Mouse (Mus musculus) left cerebral cortex, adult 2 months (tissue): ENCODE results near the gene Mrps24. TPM values are rescaled to one million over a fixed set of nuclear protein-coding genes. Genes with fewer than 3 reads are reported as not detected.

Experiments used
- DNase-seq, 2 experiments: peaks; one replicate each; pipeline ENCODE4 v3.0.0; 2021 to 2022; ENCODE audit warnings: low spot score in 2 of 2, mixed read lengths in 1 of 2; ENCODE audit errors: extremely low spot score in 1 of 2
- H3K27ac ChIP-seq: fragments of 200-600 bp; 2 replicates; pipeline ENCODE4 v1.8.1; 2022
- H3K4me3 ChIP-seq: fragments of 200-600 bp; 2 replicates; pipeline ENCODE4 v1.8.1; 2022
- CTCF ChIP-seq: fragments of 200-600 bp; IDR thresholded peaks from 2 replicates; pipeline ENCODE4 v1.8.1; 2022; ENCODE audit warnings: antibody characterized with exemption, mild to moderate bottlenecking, moderate library complexity
- intact Hi-C: fragments of 180-260 bp; cut with DNase I; formaldehyde crosslinking; loops from one replicate; pipeline ENCODE4 v1.15.1; 2025
- total RNA-seq, 2 experiments: library from RNA; stranded (reverse); gene quantifications; 2 replicates each; pipeline ENCODE4 v1.2.3; 2021

Mrps24 gene
- total RNA-seq, 2 experiments from 2014 or later, result 54.9 to 67.2 TPM

DNA sequence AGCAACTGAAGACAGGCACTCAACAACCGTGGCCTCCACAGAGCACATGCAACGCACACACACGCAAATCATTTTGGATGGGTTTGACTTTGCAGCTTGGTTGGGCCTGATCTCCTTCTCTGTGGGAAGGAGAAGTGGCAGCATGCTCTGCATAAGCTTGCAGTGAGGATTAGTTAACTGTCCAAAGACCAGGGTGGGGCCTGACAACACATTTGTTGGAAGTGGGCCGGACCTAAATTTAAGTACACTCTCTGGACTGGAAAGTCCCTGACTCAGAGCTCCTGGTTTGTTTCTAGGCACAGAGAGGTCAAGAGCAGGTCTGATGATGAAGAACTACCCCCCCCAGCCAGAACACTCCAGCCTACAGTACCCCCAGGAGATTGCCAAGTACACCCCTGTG lies 18.8 kb upstream of the Mrps24 start:
- TF ChIP-seq CTCF, result no peak
- intact Hi-C loops, result no loop called here
- Histone ChIP-seq H3K27ac (no peak overlapping the region), H3K4me3 (no peak overlapping the region)
- DNase-seq, result no peak

DNA sequence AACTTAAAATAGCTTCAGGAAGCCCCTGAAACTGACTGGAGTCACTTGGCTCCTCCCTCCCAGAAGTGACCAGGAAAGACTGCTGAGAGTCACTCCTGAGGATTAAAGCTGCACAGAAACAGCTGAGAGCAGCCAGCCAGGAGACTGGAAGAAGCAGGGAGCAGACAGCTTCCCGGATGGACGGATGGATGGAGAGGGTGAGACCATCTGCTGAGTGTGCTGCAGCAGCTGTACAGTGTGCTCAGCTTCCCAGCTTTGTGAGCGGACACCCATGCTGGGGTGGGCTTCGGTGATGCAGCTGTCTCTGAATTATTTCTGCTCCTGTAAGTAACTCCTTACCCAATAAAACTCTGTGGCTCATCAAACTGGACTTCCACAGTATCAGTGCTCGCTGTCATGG lies 16.9 kb upstream of the Mrps24 start:
- H3K4me3 ChIP-seq, result no peak overlapping the region
- TF ChIP-seq CTCF, result no peak
- no peak for DNase-seq
- intact Hi-C loops, result no loop called here
- H3K27ac ChIP-seq, result no peak overlapping the region

DNA sequence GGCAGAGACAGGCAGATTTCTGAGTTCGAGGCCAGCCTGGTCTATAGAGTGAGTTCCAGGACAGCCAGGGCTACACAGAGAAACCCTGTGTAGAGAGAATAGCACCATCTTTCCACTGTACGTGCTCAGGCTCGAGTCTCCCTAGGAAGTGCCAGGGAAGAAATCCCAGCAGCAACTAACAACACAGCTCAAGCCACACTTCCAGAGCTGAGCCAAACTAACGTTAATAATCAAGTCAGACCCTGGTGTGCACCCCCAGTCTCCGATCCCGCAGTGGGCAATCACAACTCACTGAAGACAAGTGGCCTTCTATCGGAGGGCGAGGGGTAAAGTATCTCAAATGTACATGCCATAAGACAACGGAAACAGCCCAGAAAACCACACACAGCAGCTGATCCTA lies 14.1 kb upstream of the Mrps24 start:
- H3K4me3 ChIP-seq, result no peak overlapping the region
- intact Hi-C loops, result no loop called here
- no peak for DNase-seq
- H3K27ac ChIP-seq, result no peak overlapping the region; the same call in 1 of the 2 replicates
- TF ChIP-seq CTCF, result no peak

DNA sequence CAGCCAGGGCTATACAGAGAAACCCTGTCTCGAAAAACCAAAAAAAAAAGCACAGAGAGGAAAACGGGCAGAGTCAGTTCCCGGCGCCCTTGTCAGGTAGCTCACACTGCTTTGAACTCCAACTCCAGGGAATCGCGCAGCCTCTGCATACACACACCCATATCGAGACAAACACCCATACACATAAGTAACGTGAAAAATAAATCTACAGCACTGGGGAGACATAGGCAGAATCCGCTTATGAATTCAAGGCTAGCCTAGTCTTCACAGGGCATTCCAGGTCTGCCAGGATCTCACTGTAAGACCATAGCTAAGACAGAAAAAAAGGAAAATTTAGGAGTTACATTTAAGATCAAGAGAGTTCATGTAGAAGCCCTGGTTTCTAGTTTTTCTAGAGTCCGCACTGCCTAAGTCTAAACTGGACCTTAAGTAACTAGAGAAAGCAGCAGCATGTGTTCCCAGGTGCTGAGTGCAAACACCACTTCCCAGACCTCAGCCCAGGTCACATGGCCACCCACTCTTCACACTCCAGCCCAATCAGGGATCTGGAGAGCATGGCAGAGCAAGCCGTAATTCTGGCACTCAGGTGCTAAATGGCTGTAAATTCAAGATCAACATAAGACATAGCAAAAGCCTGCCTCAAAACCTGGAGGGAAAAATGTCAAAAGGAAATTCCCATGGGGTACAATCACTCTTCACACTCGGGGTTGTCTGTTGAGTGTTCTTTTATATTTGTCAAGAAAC lies 3.3 kb upstream of the Mrps24 start:
- no peak overlapping the region for H3K4me3 ChIP-seq
- no peak for TF ChIP-seq CTCF
- DNase-seq, result peak in 1 of 2 experiments; percentile 6
- intact Hi-C loops, result no loop called here
- H3K27ac ChIP-seq, result no peak overlapping the region

DNA sequence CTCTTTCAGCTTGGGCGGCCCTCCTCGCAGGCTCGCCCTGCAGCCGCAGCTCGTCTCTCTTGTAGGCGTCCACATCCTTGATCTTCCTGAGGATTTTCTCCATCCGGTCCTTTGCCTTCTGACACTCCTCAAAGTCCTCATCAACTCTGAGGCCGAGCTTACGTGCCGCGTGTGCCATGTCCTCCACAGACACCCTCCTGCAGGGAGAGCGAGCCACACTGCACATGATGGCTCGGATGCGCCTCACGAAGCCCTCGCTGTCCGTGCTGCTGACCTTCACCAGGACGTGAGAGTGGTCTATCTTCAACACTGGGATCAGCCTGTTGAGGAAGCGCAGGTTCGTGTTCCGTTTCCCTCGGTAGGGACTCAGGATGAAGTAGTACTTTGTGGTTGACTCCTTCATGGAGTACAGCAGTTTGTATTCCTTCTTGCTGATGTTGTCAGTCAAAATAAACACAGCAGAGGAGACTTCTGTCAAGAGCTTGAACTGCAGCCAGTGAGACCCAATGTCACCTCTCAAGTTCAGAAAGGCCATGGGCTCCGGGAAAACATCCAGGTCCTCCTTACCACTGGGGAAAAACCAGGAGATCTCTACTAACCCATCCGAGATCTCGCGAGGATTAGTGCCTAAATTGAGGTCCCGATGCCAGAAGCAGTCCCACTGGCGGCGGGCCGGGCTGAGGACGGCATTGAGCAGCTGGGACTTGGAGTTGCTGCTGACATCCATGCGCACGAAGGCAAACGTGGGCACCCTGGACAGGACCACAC lies 1.6 kb upstream of the Mrps24 start:
- intact Hi-C loops, result no loop called here
- DNase-seq, result no peak
- no peak overlapping the region for H3K27ac ChIP-seq
- no peak overlapping the region for H3K4me3 ChIP-seq
- no peak for TF ChIP-seq CTCF

DNA sequence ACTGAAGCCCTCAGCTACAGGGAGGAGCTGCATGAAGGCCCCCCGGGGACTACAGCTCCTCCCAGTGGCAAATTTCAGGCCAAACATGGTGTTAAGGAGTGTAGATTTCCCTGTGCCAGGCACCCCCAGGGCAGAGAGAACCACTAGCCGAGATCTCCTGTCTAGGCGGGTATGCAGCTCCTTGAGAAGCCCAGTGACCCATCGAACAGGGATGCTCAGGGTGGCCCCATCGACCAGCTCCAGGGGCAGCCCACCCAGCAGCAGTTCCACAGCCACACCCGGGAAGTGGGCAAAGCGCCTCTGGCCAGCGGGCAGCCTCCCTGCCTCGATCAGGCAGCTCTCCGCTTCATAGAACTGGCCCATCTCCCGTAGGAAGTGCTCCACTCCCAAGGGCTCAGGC lies 766 bp upstream of the Mrps24 start:
- intact Hi-C loops, result no loop called here
- Histone ChIP-seq H3K27ac (no peak overlapping the region), H3K4me3 (no peak overlapping the region)
- no peak for TF ChIP-seq CTCF
- peak in 1 of 2 experiments; percentile 9 for DNase-seq

DNA sequence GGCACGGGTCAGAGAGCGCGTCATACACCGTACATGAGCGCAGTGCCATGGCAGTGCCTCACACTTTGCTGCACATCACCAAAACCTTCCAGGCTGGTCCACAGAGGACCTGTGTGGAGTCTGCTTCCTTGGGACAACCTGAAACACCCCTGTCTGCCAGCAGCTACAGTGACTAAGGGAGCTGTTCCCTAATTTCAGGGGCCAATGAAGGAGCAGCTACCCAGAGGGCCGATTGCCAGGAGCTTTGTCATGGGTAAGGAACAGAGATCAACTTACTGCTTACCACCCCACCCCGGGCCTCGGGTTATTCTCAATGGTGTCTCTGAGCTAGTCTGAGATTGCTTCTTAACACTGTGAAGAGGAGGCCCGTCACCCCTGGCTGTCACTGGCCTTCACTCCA lies 301 bp downstream of the Mrps24 start:
- H3K27ac ChIP-seq, result no peak overlapping the region
- H3K4me3 ChIP-seq, result no peak overlapping the region
- no peak for TF ChIP-seq CTCF
- intact Hi-C loops, result no loop called here
- no peak for DNase-seq

DNA sequence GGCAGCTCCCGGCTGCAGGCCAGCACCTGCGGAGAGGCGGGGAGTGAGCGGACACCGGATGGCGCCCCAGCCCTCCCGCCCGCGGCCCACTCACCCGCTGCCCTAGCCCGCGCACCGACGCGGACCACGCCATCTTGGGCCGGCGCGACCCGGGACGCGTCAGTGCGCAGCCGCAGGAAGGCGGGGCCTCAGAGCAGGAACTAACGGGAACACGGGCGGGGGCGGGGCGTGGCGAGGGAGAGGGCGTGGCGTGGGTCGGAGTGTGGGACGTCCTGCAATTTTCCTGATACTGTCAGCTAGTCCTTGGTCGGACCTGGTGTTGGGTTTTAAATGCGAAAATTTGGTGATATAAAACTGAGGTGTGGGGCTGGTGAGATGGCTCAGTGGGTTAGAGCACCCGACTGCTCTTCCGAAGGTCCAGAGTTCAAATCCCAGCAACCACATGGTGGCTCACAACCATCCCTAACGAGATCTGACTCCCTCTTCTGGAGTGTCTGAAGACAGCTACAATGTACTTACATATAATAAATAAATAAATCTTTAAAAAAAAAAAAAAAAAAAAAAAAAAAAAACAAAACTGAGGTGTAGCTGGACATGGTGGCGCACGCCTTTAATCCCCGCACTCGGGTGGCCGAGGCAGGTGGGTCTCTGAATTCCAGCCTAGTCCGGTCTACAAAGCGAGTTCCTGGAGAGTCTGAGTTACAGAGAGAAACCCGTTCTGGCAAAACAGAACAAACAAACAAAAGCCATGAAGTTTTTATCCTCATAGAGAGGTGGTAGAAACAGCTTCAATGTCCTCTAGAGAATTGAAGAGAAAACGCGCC lies 7.7 kb downstream of the Mrps24 start:
- no peak for TF ChIP-seq CTCF
- Histone ChIP-seq H3K4me3 (peak overlapping the region; percentile 99), H3K27ac (peak overlapping the region; percentile 93)
- intact Hi-C loops, result no loop called here
- peak; percentile 86 to 88 for DNase-seq

DNA sequence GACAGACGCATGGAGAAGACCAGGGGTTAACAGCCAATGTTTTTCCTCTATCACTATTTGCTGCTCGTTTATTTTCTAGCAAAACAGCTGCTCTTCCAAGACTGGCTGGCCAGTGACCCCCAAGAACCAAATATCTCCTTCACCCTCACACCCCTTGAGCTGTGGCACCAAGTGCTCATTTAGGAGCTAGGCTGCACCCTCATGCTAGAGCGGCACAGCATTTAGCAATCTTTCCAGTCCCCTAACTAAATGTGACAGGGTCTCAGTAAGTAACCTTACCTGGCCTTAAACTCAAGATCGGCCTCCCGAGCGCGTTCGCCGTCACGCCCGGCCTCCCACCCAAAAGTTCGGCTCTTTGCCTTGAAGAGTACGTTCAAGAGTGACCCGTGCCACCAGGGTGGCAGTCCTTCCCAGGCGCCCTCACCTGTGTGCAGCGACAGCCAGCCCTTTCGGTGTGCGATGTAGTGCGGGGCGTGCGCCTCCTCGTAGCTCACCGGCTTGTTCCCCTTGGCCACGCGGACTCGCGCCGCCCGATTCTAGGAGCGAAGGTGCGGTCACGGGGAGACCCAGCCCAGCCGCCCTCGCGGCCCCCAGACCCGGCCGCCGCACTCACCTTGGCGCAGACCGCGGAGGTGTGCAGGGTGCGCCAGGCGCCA lies 8.5 kb downstream of the Mrps24 start:
- TF ChIP-seq CTCF, result no peak
- intact Hi-C loops, result no loop called here
- H3K27ac ChIP-seq, result peak overlapping the region; percentile 93
- peak in 1 of 2 experiments; percentile 54 for DNase-seq
- peak overlapping the region; percentile 99 for H3K4me3 ChIP-seq

DNA sequence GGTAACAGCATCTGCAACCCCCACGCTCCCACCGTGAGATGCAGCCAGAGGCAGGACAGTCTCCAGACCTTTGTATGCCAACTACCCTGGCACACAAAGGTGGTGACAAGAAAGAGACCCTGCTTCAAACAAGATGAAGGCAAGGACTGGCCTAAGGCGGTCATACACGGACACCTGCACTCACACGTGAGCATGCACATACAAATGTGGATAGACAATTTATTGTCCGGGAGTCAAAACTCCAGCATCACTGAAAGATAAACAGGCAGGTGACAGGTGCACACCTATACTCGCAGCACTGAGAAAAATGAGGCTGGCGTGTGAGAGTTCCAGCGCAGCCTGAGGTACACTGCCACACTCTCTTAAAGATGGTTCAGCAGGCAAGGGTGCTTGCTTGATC lies 9.5 kb downstream of the Mrps24 start:
- H3K4me3 ChIP-seq, result peak overlapping the region; percentile 99
- no peak for DNase-seq
- intact Hi-C loops, result no loop called here
- H3K27ac ChIP-seq, result no peak overlapping the region
- no peak for TF ChIP-seq CTCF

DNA sequence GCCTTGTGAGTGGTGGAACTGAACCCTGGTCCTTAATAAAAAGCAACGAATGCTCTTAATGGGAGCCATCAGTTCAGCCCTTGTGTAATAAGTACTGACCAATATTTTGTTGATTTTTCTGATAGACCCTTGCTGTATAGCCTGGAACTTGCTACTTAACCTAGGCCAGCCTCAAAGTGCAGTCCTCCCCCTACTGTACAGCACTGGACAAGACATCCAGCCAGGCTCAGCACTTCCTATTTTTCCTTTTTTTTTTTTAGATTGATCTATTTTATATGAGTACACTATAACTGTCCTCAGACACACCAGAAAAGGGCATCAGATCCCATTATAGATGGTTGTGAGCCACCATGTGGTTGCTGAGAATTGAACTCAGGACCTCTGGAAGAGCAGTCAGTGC lies 12.1 kb downstream of the Mrps24 start:
- no peak for DNase-seq
- TF ChIP-seq CTCF, result no peak; the same call in 1 of the 2 replicates
- intact Hi-C loops, result no loop called here
- Histone ChIP-seq H3K4me3 (no peak overlapping the region), H3K27ac (no peak overlapping the region)
